Mouse (Mus musculus): ENCODE results near the gene Arl4a.

DNA sequence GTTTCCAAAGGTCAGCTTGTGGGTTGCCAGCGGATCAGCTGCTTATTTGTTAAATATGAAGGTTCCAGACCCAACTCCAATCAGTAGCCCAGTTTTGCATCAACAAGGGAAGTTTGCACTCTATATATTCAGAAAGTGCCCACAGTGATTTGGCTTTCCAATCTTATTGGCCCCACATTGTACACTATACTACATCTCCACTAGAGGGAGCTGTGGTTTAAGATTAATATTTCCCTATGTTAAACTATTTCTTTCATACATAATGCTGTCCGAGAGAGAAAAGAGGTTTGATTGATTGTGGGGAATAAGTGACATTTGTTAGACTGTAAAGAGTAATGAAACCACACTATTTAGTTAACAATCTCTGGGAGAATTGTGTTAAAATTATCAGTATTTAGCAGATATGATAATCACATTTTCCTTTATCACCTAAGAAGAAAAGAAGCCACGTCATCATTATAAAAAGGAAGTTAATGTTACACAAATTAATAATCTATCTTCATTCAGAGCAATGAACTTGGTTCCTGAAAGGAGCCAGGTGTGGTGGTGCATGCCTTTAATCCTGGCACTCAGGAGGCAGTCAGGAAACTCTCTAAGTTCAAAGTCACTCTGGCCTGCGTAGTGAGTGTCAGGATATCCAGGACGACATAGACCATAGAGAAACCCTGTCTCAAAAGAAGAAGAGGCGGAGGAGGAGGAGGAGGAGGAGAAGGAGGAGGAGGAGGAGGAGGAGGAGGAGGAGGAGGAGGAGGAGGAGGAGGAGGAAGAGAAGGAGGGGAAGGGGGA lies 44.8 kb upstream of the Arl4a start:
- TF ChIP-seq CTCF (IDR thresholded peaks at IDR 0.05; ENCODE audit: extremely low read depth, insufficient read length, insufficient replicate concordance, low read depth, low read length) (no peak), POLR2A (IDR thresholded peaks at IDR 0.05; ENCODE audit: low read depth, low read length) (no peak)
